Mouse (Mus musculus): ENCODE measurements around the gene Wdtc1. TPM values are rescaled to one million over a fixed set of nuclear protein-coding genes. Genes with fewer than 3 reads are reported as not detected.

The Wdtc1 gene
- total RNA-seq, 1 experiment, result 91.8 TPM

DNA sequence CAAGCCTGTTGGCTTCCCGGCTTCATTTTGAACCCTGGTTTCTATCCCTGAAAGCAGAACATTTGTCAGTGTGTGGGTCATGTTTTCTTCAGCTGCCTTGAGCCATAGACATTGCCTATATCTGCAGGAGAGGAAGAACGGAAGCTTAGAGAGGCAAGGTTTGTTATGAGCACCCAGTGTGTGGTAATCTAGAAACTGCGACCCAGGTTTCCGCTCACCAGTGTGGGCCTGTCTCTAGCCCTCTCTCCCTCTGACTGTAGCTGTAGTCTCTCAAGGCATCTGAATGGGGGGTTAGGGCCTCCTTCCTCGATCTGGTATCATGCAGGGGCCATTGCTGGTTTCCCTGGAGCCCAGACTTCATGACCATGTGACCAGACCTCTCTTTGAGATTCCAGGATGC lies 45.3 kb upstream of the Wdtc1 start:
- H3K9ac ChIP-seq (ENCODE audit: insufficient read depth, low read depth, low read length, poor library complexity, severe bottlenecking), result no peak overlapping the region

DNA sequence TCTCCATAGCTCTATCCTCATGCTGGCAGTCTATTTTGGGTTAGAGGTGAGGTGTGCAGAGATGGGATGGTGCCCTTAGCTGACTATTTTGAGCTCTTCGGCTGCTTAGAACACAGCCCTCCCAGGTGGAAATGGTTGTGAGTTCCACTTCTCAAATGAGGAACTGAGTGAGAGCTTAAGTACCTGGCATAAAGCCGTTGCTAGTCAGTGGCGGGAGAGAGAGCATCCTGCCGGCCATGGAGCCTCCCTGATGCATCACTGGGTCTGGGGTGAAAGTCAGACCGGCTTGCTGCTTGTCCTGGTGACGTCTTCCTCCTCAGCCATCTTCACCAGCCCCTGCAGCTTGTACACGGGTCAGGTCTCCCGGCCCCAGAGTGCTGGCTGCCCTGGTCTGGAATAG lies 44.7 kb upstream of the Wdtc1 start:
- Histone ChIP-seq H3K9me3 (ENCODE audit: control insufficient read depth, insufficient read depth, low read depth, low read length) (no peaks in the 10 kb centered on the region), H3K4me3 (ENCODE audit: insufficient read depth in 1 of 2, low read depth in 1 of 2, low read length in 2 of 2, poor library complexity in 1 of 2, severe bottlenecking in 1 of 2) (no peak overlapping the region), H3K27ac (ENCODE audit: insufficient read depth, low read depth, low read length, poor library complexity, severe bottlenecking) (no peak overlapping the region), H3K36me3 (ENCODE audit: control insufficient read depth, insufficient read depth, low read length, poor library complexity, severe bottlenecking) (no peaks in the 10 kb centered on the region), H3K4me1 (ENCODE audit: control insufficient read depth in 2 of 2, insufficient read depth in 2 of 2, low read length in 2 of 2, poor library complexity in 1 of 2) (peaks cover 3 to 17% of the 10 kb centered on the region in 2 experiments; a peak in 3 of 4 replicates), H3K9ac (ENCODE audit: insufficient read depth, low read depth, low read length, poor library complexity, severe bottlenecking) (no peak overlapping the region)
- no peak for TF ChIP-seq MAFK (IDR thresholded peaks at IDR 0.05; ENCODE audit: insufficient read depth, low read depth, low read length)
- TF ChIP-seq ZC3H11A (IDR thresholded peaks at IDR 0.05; ENCODE audit: borderline replicate concordance, low read depth, low read length), result no peak
- TF ChIP-seq ZNF384 (IDR thresholded peaks at IDR 0.05; ENCODE audit: low read depth, low read length), result no peak
- TF ChIP-seq HCFC1 (IDR thresholded peaks at IDR 0.05; ENCODE audit: borderline replicate concordance, insufficient read depth, low read length), result no peak
- no peak for TF ChIP-seq CHD2 (IDR thresholded peaks at IDR 0.05; ENCODE audit: low read depth, low read length)
- in situ Hi-C loops (cut with MboI; ENCODE audit: low sequenced_read_pairs in 2 of 2, unreplicated experiment in 2 of 2), result no loop called here
- DNase-seq (ENCODE audit: low read depth, low spot score), result no peak

More for the DNA sequence above, 45.3 kb upstream of the Wdtc1 start:
- no peak overlapping the region for H3K27ac ChIP-seq (ENCODE audit: insufficient read depth, low read depth, low read length, poor library complexity, severe bottlenecking)
- H3K4me1 ChIP-seq (ENCODE audit: control insufficient read depth in 2 of 2, insufficient read depth in 2 of 2, low read length in 2 of 2, poor library complexity in 1 of 2), result peaks cover 3 to 17% of the 10 kb centered on the region in 2 experiments; a peak in 3 of 4 replicates
- H3K9me3 ChIP-seq (ENCODE audit: control insufficient read depth, insufficient read depth, low read depth, low read length), result no peaks in the 10 kb centered on the region
- TF ChIP-seq ZC3H11A (IDR thresholded peaks at IDR 0.05; ENCODE audit: borderline replicate concordance, low read depth, low read length) (no peak), ZNF384 (IDR thresholded peaks at IDR 0.05; ENCODE audit: low read depth, low read length) (no peak), HCFC1 (IDR thresholded peaks at IDR 0.05; ENCODE audit: borderline replicate concordance, insufficient read depth, low read length) (no peak), CHD2 (IDR thresholded peaks at IDR 0.05; ENCODE audit: low read depth, low read length) (no peak), MAFK (IDR thresholded peaks at IDR 0.05; ENCODE audit: insufficient read depth, low read depth, low read length) (no peak)
- in situ Hi-C loops (cut with MboI; ENCODE audit: low sequenced_read_pairs in 2 of 2, unreplicated experiment in 2 of 2), result no loop called here
- no peak overlapping the region for H3K4me3 ChIP-seq (ENCODE audit: insufficient read depth in 1 of 2, low read depth in 1 of 2, low read length in 2 of 2, poor library complexity in 1 of 2, severe bottlenecking in 1 of 2)
- DNase-seq (ENCODE audit: low read depth, low spot score), result no peak
- no peaks in the 10 kb centered on the region; the same call in 1 of the 2 replicates for H3K36me3 ChIP-seq (ENCODE audit: control insufficient read depth, insufficient read depth, low read length, poor library complexity, severe bottlenecking)

DNA sequence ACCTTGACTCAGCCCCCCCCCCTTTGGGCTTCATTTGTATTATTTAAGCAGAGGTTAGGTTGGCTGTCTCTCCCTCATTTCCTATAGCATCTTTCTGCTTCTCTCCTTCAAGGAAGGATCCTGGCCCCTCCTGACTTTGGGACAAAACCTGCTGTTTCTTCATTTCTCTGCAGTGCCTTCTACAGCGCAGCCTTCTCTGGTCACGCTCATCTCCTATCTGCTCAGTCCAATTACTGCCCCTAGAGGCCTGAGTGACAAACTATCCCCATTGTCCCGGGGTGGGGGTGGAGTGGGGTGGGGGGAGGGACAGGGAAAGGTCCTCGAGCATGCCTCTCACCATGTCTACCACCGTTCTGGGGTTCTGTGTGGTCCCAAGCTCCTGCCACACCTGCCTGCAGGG lies 44.0 kb upstream of the Wdtc1 start:
- H3K27ac ChIP-seq (ENCODE audit: insufficient read depth, low read depth, low read length, poor library complexity, severe bottlenecking), result no peak overlapping the region
- H3K9ac ChIP-seq (ENCODE audit: insufficient read depth, low read depth, low read length, poor library complexity, severe bottlenecking), result no peak overlapping the region
- DNase-seq (ENCODE audit: low read depth, low spot score), result no peak
- peaks cover 3 to 17% of the 10 kb centered on the region in 2 experiments; a peak in 3 of 4 replicates for H3K4me1 ChIP-seq (ENCODE audit: control insufficient read depth in 2 of 2, insufficient read depth in 2 of 2, low read length in 2 of 2, poor library complexity in 1 of 2)
- H3K4me3 ChIP-seq (ENCODE audit: insufficient read depth in 1 of 2, low read depth in 1 of 2, low read length in 2 of 2, poor library complexity in 1 of 2, severe bottlenecking in 1 of 2), result no peak overlapping the region
- TF ChIP-seq ZNF384 (IDR thresholded peaks at IDR 0.05; ENCODE audit: low read depth, low read length), result no peak
- TF ChIP-seq MAFK (IDR thresholded peaks at IDR 0.05; ENCODE audit: insufficient read depth, low read depth, low read length), result no peak
- no peak for TF ChIP-seq CHD2 (IDR thresholded peaks at IDR 0.05; ENCODE audit: low read depth, low read length)
- TF ChIP-seq HCFC1 (IDR thresholded peaks at IDR 0.05; ENCODE audit: borderline replicate concordance, insufficient read depth, low read length), result no peak
- TF ChIP-seq ZC3H11A (IDR thresholded peaks at IDR 0.05; ENCODE audit: borderline replicate concordance, low read depth, low read length), result no peak
- no peaks in the 10 kb centered on the region for H3K36me3 ChIP-seq (ENCODE audit: control insufficient read depth, insufficient read depth, low read length, poor library complexity, severe bottlenecking)
- in situ Hi-C loops (cut with MboI; ENCODE audit: low sequenced_read_pairs in 2 of 2, unreplicated experiment in 2 of 2), result no loop called here
- H3K9me3 ChIP-seq (ENCODE audit: control insufficient read depth, insufficient read depth, low read depth, low read length), result no peaks in the 10 kb centered on the region

DNA sequence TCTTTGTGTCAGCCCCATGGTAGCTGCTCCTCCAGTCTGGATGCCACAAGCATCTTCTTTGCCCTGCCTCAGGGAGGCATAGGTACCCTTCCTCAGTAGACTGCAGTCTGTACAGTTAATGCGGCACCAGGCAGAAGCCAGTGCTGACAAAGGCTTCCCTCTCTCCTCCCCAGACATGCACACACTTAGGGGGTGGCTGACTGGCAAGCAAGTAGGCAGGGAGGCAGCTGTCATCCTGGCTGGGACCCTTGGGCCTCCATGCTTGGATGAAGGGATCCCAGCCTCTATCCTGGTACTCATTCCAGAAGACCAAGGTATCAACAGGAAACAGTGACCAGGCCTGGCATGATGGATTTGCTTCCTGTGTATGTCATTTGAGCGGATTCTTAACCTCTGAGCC lies 42.8 kb upstream of the Wdtc1 start:
- Histone ChIP-seq H3K4me1 (ENCODE audit: control insufficient read depth in 2 of 2, insufficient read depth in 2 of 2, low read length in 2 of 2, poor library complexity in 1 of 2) (peaks cover 3 to 24% of the 10 kb centered on the region in 2 experiments), H3K27ac (ENCODE audit: insufficient read depth, low read depth, low read length, poor library complexity, severe bottlenecking) (no peak overlapping the region)

More for the DNA sequence above, 42.8 kb upstream of the Wdtc1 start:
- H3K36me3 ChIP-seq (ENCODE audit: control insufficient read depth, insufficient read depth, low read length, poor library complexity, severe bottlenecking), result no peaks in the 10 kb centered on the region
- H3K9me3 ChIP-seq (ENCODE audit: control insufficient read depth, insufficient read depth, low read depth, low read length), result no peaks in the 10 kb centered on the region
- no peak overlapping the region for H3K9ac ChIP-seq (ENCODE audit: insufficient read depth, low read depth, low read length, poor library complexity, severe bottlenecking)
- H3K4me3 ChIP-seq (ENCODE audit: insufficient read depth in 1 of 2, low read depth in 1 of 2, low read length in 2 of 2, poor library complexity in 1 of 2, severe bottlenecking in 1 of 2), result no peak overlapping the region
- no peak for DNase-seq (ENCODE audit: low read depth, low spot score)
- in situ Hi-C loops (cut with MboI; ENCODE audit: low sequenced_read_pairs in 2 of 2, unreplicated experiment in 2 of 2), result no loop called here
- no peak for TF ChIP-seq ZNF384 (IDR thresholded peaks at IDR 0.05; ENCODE audit: low read depth, low read length)
- no peak for TF ChIP-seq CHD2 (IDR thresholded peaks at IDR 0.05; ENCODE audit: low read depth, low read length)
- no peak for TF ChIP-seq ZC3H11A (IDR thresholded peaks at IDR 0.05; ENCODE audit: borderline replicate concordance, low read depth, low read length)
